Mouse (Mus musculus): ENCODE results near the gene Klhl29. TPM values are rescaled to one million over a fixed set of nuclear protein-coding genes. Genes with fewer than 3 reads are reported as not detected.

The Klhl29 gene
- total RNA-seq, 2 experiments from 2014 or later: 39.0 to 44.3 TPM

DNA sequence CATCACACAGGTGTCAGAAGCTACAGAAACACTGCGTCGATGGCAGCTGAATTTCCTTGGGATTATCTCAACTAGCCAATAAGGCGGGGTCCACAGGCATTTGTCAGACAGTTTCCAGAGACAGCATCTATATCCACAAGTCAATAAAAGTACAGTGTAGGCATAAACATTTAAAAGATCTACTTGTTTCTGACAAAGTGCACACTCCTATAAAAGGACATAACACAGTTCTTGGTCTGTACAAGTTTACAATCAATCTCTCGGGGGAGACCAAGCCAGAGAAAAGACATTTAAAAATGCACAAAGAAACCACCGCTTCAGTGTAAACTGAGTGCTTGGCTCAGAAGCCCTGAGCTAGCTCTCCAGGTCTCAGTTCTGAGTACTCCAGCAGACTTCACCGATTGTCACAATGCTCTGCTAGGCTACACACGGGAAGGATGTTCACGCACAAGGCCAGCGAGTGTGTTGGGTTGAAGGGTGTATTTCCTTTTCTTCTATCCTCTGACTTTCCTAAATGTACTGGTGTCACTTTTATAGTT, 59.4 kb downstream of the Klhl29 start:
- intact Hi-C loops (cut with DNase I): no loop called here
- no peak for DNase-seq (ENCODE audit: low spot score in 2 of 2)

DNA sequence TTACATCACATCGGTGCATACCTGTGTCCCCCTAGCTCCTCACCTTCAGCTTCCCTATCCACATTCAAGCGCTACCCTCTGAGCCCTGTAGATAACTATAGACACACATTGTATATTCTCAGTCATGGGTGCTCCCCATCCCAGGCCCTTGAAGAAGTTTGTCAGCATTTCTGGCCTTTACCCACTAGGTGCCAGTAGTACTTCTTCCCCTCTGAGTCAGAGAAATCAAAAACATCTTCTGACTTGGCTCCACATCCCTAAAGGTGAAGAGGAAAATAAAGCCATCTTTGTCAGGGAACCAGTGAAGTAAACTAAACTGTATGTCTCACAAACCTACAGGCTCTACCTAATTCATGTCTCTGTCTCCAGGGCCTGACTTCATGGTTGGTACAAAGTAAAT, 67.6 kb downstream of the Klhl29 start:
- intact Hi-C loops (cut with DNase I): no loop called here
- no peak for DNase-seq (ENCODE audit: low spot score in 2 of 2)

DNA sequence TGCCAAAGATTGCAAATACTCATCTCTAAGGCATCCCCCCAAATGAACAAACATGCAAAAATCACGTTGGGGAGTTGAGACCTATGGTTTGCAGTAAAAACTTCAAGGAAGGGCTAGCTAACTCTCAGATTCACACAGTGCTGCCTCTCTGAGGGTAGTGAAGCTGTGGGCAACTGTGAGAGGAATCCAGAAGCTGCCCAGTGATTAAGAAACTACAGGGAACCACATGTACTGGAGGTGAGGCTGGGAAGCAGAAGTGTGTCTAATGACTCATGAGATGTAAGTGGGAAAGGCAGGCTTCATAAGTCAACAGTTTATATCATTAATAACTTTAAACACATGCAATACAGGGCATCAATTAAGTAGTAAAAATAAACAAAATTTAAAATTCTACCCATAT, 70.0 kb downstream of the Klhl29 start:
- intact Hi-C loops (cut with DNase I): no loop called here
- no peak for DNase-seq (ENCODE audit: low spot score in 2 of 2)

DNA sequence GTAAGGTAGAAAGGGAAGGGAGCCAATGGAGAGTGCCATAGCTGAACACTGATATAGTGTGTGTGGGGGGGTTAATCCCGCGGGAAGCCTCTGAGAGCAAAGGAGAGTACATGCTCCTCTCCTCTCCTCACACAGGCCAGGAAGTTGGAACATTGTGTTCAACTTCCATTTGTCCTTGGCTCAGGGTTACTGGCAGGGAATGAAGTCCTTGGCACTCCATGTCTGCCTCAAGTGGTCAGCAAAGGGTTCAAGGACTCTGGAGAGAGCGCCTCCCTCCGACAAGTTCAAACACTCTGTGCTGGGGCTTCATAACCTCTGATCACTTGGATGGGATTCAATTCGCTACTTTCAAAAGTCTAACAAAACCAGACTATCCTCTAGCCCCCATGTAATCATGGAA, 71.6 kb downstream of the Klhl29 start:
- no peak for DNase-seq (ENCODE audit: low spot score in 2 of 2)
- intact Hi-C loops (cut with DNase I): no loop called here

DNA sequence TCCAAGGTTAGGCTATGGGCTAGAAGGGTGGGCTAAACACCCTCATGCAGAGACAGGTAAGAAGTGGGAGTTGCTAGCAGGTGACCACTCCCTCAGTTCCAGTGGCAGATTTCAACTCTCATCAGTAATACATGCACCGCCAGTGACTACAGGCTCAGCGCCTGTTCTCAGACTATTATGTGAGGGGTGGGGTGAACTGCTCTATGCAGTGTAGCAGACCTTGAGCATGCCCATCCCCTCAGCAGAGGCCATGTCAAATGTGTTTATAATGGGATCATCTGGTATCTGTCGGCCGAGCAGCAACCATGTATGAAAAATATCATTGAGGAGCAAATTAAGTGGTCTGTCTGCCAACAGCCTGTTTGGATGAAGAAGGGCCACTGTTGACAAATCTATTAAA, 72.4 kb downstream of the Klhl29 start:
- intact Hi-C loops (cut with DNase I): no loop called here
- DNase-seq (ENCODE audit: low spot score in 2 of 2): no peak

DNA sequence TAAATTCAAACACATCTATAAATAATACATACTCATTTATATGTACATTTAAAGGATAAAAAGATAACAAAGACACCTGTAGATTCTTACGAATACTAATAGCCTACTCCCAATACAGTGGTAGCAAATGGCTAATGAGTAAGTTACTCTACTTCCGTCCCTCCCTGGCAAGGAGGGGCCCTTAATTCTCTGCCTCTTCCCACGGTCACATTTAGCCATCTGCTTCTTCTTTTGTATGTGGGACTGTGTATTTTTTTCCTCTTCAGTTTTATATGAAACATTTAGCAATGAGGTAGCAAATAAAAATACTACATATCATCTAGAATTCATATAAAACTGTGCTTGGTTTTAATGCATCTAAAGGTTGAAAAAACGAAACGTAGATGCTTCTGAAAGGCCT, 73.6 kb downstream of the Klhl29 start:
- DNase-seq (ENCODE audit: low spot score in 2 of 2): no peak

DNA sequence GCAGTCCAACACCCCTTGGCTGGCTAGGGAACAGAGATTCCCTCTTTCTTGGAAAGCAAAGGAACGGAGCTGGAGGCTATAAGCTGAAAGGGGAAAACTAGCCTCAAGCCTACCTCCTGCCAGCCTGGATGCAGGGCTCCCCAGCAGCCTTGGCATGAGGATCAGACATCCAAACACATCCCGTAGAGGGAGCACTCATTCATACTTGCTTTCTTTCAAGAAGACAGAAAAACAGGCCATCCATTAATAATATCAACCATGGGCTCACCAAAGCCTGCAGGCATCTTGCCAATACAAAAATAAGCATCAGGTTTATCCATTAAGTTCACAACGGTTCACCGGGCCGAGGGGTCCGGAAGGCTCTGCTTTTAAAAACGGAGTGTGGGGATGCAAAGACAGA, 79.1 kb downstream of the Klhl29 start:
- intact Hi-C loops (cut with DNase I): no loop called here
- DNase-seq (ENCODE audit: low spot score in 2 of 2): no peak

More for the DNA sequence above, 73.6 kb downstream of the Klhl29 start:
- intact Hi-C loops (cut with DNase I): no loop called here

DNA sequence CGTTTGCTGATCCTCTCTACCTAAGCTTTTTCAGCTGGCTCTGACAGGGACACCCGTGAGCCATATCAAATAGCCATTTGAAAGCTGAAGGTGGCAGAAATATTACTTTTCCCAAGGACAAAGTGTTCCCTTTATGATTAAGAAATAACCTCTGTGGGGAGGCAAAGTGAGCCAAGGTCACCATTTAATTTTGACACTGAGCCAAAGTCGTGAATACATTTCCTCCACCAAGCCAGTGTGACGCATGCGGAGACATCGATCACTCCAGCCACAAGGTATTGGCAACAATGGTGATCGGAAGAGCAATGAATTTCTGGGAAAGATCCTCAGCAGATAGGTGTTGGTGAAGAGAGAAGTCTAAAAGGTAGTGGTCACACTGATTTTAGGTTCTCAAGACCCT, 83.2 kb downstream of the Klhl29 start:
- DNase-seq (ENCODE audit: low spot score in 2 of 2): no peak
- intact Hi-C loops (cut with DNase I): no loop called here

DNA sequence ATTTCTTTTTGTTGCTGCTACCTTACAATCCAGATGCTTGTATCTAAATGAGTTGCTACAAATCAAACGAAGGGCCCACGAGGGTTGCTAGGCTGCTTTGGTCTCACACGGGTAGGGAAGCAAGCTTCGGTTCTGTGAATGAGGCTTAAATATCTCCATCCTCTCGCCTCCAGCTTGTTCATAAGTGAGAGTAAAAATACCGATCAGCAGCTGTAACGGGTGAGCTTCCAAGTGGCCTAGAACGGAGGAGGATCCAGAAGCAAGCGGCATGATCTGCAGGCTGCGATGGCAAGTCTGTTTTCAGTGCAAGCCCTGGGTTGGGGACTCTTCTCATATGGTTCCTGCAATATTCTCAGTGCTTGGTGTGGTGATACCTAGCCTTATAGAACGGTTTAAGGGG, 89.9 kb downstream of the Klhl29 start:
- peak; percentile 41 to 52 for DNase-seq (ENCODE audit: low spot score in 2 of 2)
- intact Hi-C loops (cut with DNase I): no loop called here

DNA sequence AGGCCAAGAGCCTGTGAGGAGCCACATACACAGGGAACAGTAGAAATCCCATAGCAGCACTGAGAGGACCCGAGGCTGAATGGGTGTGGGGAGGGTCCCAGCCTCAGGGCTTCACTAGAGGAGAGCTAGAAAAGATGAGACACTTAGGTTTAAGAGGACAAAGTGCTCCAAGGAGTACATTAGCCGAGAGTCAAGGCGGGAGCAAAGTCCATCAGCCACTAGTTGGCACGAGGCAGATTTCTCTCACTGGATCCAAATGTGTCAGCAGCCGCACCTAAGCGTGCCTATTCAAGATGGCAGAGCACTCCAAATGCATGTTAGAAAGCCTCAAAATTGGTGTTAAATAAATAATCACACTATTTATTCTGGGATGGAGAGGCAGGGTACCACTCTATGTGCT, 90.5 kb downstream of the Klhl29 start:
- intact Hi-C loops (cut with DNase I): no loop called here
- DNase-seq (ENCODE audit: low spot score in 2 of 2): no peak

DNA sequence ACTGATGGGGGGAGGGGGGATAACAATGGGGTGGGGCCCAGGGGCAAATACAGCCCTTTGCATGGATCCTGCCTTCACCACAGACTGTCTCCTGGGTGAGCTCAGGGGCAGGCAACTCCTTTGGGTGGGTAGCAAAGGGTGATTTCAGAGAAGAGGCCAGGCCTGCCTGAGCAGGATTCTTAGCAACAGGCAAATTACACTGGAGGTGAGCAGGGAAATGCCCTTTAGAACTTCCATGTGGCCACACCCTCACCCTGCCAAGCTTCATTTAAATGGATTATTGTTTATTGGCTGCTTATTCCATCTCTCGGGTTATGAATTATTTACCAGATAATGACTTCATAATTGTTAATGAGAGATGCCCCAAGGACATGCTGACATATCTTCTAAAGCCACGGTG, 91.8 kb downstream of the Klhl29 start:
- intact Hi-C loops (cut with DNase I): no loop called here
- no peak for DNase-seq (ENCODE audit: low spot score in 2 of 2)

DNA sequence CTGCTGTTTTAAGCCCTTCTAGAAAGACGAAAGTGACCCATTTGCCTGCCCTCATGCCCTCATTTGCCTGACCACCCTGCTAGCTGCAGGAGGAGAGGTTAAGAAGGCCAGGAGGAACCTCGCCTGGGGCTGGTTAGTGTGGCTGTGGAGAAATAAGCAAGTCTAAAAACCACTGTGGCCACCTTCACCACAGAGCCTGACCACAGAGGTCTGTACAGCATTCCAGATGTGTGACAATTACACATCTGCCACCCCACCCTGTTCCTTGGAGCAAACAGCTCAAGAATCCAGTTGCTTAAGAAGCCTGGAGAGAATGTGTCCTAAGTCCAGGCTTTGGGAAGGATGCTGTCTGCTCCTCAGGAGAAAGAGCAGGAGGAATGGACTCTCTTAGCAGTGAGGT, 92.9 kb downstream of the Klhl29 start:
- no peak for DNase-seq (ENCODE audit: low spot score in 2 of 2)
- intact Hi-C loops (cut with DNase I): no loop called here

DNA sequence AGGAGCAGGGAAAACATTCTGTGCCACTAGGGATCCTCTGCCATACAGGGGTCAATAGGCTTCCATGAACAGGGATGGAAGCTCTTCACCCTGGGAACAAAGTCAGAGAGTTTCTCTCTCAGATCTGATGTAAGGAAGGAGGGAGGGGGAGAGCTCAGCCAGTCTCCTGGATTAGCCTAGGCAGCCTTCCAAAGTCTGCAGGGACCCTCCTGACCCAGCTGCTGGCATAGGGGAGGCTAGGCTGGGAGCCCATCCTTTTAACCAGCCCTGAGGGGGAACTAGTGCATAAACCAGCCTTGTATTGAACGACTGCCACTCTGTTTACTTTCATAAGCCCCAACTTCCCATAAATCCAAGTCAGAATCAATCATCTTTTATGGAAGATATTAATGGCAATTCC, 95.6 kb downstream of the Klhl29 start:
- DNase-seq (ENCODE audit: low spot score in 2 of 2): no peak
- intact Hi-C loops (cut with DNase I): no loop called here

DNA sequence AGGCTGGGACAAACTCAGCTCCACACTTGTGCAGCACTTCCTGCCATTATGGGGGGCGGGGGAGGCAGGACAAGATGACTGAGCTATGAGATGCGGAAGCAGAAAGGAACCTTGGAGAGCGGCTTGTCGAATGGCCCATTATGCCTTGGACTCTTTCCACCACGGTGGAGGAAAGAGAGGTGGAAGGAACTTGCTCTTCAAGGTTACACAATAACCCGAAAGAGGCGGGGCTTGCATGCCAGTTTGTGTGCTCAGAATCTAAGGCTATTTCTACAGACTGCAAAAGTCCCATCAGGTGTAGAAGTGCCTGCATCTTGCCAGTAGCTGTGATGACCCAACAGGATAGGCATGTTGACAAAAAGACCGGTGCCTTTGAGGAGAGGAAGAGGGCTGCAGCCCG, 98.5 kb downstream of the Klhl29 start:
- intact Hi-C loops (cut with DNase I): no loop called here
- DNase-seq (ENCODE audit: low spot score in 2 of 2): no peak

DNA sequence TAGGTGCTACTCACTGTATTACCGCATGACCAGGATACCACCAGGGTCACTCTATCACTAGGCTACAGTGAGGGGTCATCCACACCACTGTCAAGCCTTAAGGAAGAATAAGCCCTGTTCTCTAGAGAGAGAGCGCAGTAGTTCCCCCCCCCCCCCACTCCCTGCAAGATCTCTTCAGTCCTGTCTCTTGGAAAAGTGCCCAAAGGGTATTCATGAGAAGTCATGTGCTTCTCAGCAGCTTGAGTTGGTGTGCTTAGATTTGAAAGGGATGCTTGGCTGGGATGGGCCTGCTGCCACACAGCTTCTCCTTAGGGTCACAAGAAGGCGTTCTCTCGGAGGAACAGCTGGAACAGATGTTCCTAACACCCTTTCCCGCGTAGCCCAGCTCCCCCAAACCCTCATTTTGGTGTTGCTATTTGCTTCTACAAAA, 100.0 kb downstream of the Klhl29 start:
- DNase-seq (ENCODE audit: low spot score in 2 of 2): peak in 1 of 2 experiments; percentile 65
- intact Hi-C loops (cut with DNase I): no loop called here

DNA sequence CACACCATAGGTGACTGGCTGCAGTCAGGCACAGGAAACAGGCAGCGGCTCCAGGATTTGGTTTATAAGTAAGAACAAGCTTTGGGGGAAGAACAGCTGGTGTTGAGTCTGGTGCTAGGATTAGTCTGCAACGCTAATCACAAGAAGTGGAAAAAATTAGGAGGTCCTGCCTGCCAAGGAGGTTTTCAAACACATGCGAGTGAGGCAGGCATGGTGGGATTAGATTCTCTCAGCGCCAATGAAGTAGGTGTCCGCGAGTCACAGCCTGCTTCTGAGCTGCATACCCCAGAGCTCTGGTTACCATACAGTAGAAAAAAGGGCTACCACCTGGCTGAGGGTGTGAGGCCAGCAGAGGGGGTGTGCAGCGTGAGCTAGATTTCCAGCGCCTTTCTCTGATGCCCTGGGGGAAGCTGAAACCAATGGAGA, 101.0 kb downstream of the Klhl29 start:
- peak in 1 of 2 experiments; percentile 56 for DNase-seq (ENCODE audit: low spot score in 2 of 2)
- intact Hi-C loops (cut with DNase I): no loop called here

DNA sequence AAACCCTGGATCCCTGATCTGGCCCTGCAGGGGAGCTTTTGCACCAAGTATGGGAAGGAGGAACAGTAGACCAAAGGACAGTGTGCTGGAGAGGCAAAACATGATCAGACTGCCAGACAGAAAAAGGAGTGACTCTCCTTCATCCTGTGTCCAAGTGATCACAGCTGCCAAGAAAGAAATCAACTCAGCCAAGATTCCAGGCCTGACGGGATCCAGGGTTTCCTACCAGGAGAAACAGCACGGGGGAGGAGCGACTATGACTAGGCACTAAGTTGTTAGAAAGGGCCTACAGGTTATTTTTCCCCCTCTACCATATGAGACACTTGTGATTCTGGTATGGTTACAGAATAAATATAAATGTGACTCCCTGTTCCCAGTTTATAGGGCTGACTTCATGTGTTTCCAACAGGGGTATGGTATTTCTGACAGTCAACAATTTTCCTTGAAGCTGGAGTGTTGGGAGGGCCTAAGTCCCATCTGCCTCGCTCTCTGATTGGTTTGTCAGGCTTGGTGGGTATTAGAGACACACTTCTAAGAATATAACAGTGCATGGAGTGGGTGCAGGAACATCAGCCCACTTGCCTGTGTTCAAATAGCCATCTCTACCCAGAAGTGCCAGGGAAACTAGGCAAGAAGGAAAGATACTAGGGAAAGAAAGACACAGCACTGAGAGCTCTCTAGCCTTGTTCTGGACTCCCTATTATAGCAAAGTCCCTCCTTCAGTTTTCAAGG, 102.0 kb downstream of the Klhl29 start:
- DNase-seq (ENCODE audit: low spot score in 2 of 2): peak; percentile 49 to 62
- intact Hi-C loops (cut with DNase I): no loop called here

DNA sequence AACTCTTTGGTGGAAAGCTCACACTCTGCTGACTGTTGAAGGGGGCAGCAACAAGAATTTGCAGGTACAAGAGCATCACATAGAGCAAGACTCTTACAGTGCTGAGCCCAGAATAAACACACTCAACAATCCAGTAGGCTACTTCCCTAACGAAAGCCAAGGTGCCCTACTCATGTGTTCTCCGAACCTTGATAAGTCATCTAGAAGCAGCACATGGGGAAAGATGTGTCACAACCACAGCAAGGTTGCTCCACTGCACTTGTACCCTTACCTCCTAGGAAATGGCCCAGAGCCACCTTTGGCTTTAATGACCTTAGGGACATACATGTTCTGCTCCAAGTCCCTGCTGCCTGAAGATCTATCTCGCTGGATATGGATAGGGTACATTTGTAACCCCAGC, 105.0 kb downstream of the Klhl29 start:
- no peak for DNase-seq (ENCODE audit: low spot score in 2 of 2)
- intact Hi-C loops (cut with DNase I): no loop called here

DNA sequence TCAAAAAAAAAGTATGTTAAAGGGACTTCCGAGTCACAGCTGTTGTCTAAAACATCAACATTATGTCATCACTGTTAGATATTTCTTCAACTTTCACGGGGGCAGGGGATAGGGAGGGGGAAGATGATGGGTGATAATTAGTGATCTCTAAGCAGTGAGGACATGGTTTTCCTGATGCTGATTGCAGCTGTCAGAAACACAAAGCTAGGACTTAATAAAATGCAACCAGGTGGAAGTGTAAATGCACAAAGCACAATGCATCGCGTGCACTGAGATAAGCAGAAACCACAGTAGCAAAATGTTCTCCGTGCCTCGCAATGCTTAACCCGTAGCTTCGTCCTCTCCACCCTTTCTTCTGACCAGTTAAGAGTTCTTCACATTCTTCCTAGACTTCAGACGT, 105.5 kb downstream of the Klhl29 start:
- intact Hi-C loops (cut with DNase I): loop anchor here (5.0 kb wide), 1 partner anchor 113 kb away; no protein-coding TSS in a partner anchor
- DNase-seq (ENCODE audit: low spot score in 2 of 2): no peak

DNA sequence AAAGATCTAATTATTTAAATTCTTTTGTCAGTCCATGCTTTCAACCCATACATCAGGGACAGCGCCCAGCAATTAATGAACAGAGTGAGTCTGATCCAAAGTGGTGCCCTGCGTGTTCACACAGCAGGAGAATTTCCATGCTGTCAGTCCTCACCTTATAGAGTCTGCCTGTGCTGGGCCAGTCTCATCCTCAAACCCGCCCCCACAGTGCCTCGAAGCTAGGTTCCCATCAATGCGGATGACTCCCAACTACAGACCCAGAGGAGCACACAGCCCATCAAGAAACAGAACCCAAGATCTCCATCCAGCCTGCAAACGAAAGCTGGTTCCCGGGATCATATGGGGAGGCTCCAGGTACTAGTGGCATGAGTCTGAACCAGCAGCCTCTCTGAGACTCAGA, 106.4 kb downstream of the Klhl29 start:
- intact Hi-C loops (cut with DNase I): loop anchor here (5.0 kb wide), 1 partner anchor 112 kb away; no protein-coding TSS in a partner anchor
- DNase-seq (ENCODE audit: low spot score in 2 of 2): no peak

DNA sequence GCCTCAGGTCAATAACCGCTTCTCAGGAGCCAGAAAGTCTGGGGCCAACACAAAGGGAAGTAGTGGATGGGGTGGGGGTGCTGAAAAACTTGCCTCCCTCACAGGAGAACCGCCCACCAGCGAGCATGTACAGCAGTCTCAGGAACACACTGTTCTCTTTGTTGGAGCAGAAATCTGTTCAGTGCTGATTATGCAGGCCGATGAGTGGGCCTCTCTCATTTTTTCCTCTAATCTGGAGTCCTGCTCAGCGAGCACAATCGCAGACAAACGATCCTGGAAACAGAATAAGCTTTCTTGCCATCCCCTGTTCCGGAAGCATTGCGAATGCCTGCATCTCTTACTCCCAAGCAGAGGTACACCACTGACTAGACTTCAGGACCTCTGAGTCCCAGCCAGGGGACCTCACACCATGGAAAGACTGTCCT, 107.3 kb downstream of the Klhl29 start:
- peak; percentile 82 to 94 for DNase-seq (ENCODE audit: low spot score in 2 of 2)
- intact Hi-C loops (cut with DNase I): loop anchor here (5.0 kb wide), 1 partner anchor 111 kb away; no protein-coding TSS in a partner anchor

Measured in left cerebral cortex, postnatal 14 days (tissue).